Mouse (Mus musculus): ENCODE data around the gene Asic3.

- TF ChIP-seq POLR2A (IDR thresholded peaks at IDR 0.05; ENCODE audit: low read depth, low read length) (no peak), CTCF (IDR thresholded peaks at IDR 0.05; ENCODE audit: extremely low read depth, insufficient read depth, insufficient read length, insufficient replicate concordance) (no peak)
Observed at GRCm38 (mm10) chr5:24365528-24365927, 47.7 kb upstream of the Asic3 start.

All from spleen, adult 2 months (tissue).